Mouse (Mus musculus) myocyte (in vitro differentiated cells): ENCODE measurements around the gene Kcnj11. TPM values are rescaled to one million over a fixed set of nuclear protein-coding genes. Genes with fewer than 3 reads are reported as not detected.

Experiments
- H3K27me3 ChIP-seq: one replicate; pipeline ENCODE4 v1.6.1; 2011; ENCODE audit not compliant: control insufficient read depth, insufficient read depth, insufficient read length
- H3K36me3 ChIP-seq: one replicate; pipeline ENCODE4 v1.6.1; 2011; ENCODE audit not compliant: control insufficient read depth, insufficient read depth
- H3K4me2 ChIP-seq: one replicate; pipeline ENCODE4 v1.6.1; 2011; ENCODE audit warnings: low read depth, control low read depth
- H3K4me3 ChIP-seq: one replicate; pipeline ENCODE4 v1.5.1; 2011; ENCODE audit warnings: mild to moderate bottlenecking, control low read depth, moderate library complexity
- H3K79me2 ChIP-seq: one replicate; pipeline ENCODE4 v1.6.1; 2011; ENCODE audit not compliant: control insufficient read depth, insufficient read depth
- H3ac ChIP-seq: one replicate; pipeline ENCODE4 v1.6.1; 2011; ENCODE audit not compliant: control insufficient read depth, insufficient read length
- CEBPB ChIP-seq: IDR thresholded peaks from 2 replicates; pipeline ENCODE4 v1.6.1; 2011; ENCODE audit warnings: mild to moderate bottlenecking, moderate library complexity; ENCODE audit not compliant: poor library complexity, insufficient read depth, severe bottlenecking
- E2F4 ChIP-seq: IDR thresholded peaks from one replicate; pipeline ENCODE4 v1.6.1; 2011; ENCODE audit warnings: mild to moderate bottlenecking, control low read depth, moderate library complexity; ENCODE audit not compliant: insufficient read depth
- MAX ChIP-seq: IDR thresholded peaks from one replicate; pipeline ENCODE4 v1.6.1; 2011; ENCODE audit warnings: low read depth, mild to moderate bottlenecking, control low read depth
- MYOD1 ChIP-seq, 3 experiments: IDR thresholded peaks; one replicate each; pipeline ENCODE4 v1.6.1; 2011; ENCODE audit warnings: control low read depth in 2 of 3, low read depth in 2 of 3, mild to moderate bottlenecking in 2 of 3, moderate library complexity in 1 of 3; ENCODE audit not compliant: insufficient read length in 2 of 3, control insufficient read depth in 1 of 3
- MYOG ChIP-seq, 3 experiments: IDR thresholded peaks; one replicate each; pipeline ENCODE4 v1.6.1; 2011; ENCODE audit warnings: control low read depth in 2 of 3, low read depth in 2 of 3, mild to moderate bottlenecking in 2 of 3; ENCODE audit not compliant: insufficient read length in 2 of 3, control insufficient read depth in 1 of 3, insufficient read depth in 1 of 3
- POLR2A ChIP-seq: IDR thresholded peaks from one replicate; pipeline ENCODE4 v1.6.1; 2011; ENCODE audit warnings: low read depth, mild to moderate bottlenecking, control low read depth, moderate library complexity; ENCODE audit not compliant: insufficient read length
- POLR2AphosphoS2 ChIP-seq: IDR thresholded peaks from one replicate; pipeline ENCODE4 v1.6.1; 2011; ENCODE audit warnings: low read depth, control low read depth; ENCODE audit not compliant: insufficient read length
- REST ChIP-seq: IDR thresholded peaks from one replicate; pipeline ENCODE4 v1.6.1; 2011; ENCODE audit warnings: mild to moderate bottlenecking, control low read depth, moderate library complexity; ENCODE audit not compliant: insufficient read depth, insufficient read length
- SRF ChIP-seq: IDR thresholded peaks from one replicate; pipeline ENCODE4 v1.6.1; 2011; ENCODE audit warnings: low read depth; ENCODE audit not compliant: control insufficient read depth, insufficient read length
- TCF12 ChIP-seq: IDR thresholded peaks from one replicate; pipeline ENCODE4 v1.6.1; 2011; ENCODE audit warnings: mild to moderate bottlenecking, control low read depth; ENCODE audit not compliant: poor library complexity, insufficient read depth, severe bottlenecking
- TCF3 ChIP-seq: IDR thresholded peaks from one replicate; pipeline ENCODE4 v1.6.1; 2011; ENCODE audit warnings: low read depth, control low read depth; ENCODE audit not compliant: insufficient read length
- USF1 ChIP-seq: IDR thresholded peaks from one replicate; pipeline ENCODE4 v1.6.1; 2011; ENCODE audit warnings: low read depth, mild to moderate bottlenecking, control low read depth, moderate library complexity
- polyA plus RNA-seq: library from polyadenylated mRNA; unstranded; fragments of >200 nt; fragmentation: generic; extraction: Trizol; gene quantifications from one replicate; pipeline ENCODE4 v1.2.1, GENCODE M21; 2012; ENCODE audit warnings: missing spikeins

Gene Kcnj11
- polyA plus RNA-seq, 1 experiment: 0.46 TPM

DNA sequence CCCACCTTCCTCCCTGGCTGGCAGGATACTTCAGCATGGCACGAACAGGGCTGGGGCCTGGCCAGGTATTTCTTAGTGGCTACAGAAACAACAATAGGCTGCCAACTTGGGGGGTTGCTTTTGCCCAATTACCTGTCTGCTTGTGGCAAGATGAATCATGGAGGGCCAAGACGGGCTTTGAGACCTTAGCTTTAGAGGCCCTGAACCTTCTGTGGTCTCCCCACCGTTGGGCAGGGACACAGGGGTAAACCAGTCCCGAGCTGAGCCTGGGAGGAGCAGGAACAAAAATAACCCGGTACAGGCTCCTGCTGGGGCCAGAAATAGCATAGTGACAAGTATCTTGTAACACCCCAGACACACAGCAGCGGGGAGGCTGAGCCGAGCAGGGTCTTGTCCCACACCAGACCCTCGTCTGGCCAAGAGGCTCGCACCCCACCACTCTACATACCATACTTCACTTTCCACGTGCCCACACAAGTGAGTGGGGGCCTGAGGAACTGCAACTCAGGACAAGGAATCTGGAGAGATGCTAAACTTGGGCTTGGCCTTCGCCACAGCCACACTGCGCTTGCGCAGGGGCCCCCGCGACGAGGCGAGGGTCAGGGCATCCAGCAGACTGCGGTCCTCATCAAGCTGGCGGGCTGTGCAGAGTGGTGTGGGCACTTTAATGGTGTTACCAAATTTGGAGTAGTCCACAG lies 2.2 kb downstream of the Kcnj11 start:
- Histone ChIP-seq H3K27me3 (peaks cover 32% of the 10 kb centered on the region), H3ac (no peak overlapping the region), H3K4me2 (peak overlapping the region; percentile 30), H3K79me2 (no peaks in the 10 kb centered on the region), H3K36me3 (no peaks in the 10 kb centered on the region), H3K4me3 (no peak overlapping the region)
- no peak for TF ChIP-seq E2F4
- TF ChIP-seq TCF12: no peak
- TF ChIP-seq POLR2A: no peak
- TF ChIP-seq POLR2AphosphoS2: no peak
- no peak for TF ChIP-seq MYOG (IDR thresholded peaks at IDR 0.05; ENCODE audit: control insufficient read depth in 1 of 3, insufficient read depth in 1 of 3, insufficient read length in 2 of 3, low read depth in 2 of 3)
- TF ChIP-seq REST: no peak
- no peak for TF ChIP-seq MYOD1 (IDR thresholded peaks at IDR 0.05; ENCODE audit: control insufficient read depth in 1 of 3, insufficient read length in 2 of 3, low read depth in 2 of 3)
- no peak for TF ChIP-seq USF1
- no peak for TF ChIP-seq MAX

DNA sequence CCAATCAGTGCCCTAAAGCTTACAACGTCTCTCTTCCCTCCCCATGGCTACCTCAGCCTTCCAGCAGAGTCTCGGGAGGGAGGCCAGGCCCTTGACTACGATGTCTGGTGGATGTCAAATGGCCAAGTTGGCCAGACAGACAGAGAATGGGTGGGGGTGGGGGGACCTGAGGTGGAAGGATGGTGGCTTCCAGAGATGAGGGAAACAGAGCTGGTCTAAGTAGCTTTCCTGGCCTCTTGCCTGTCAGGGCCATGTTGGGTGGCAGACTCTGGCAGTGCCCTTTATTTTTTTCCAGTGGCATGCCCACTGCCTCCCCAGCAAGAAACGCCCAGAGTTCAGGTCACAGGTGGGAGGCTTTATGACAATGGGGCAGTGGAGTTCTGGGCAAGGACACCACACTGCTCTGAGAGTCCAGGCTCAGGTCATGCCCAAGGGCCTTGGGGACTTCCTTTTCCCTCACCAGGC lies 3.2 kb downstream of the Kcnj11 start:
- no peak for TF ChIP-seq REST
- TF ChIP-seq POLR2A: no peak
- TF ChIP-seq USF1: no peak
- no peak for TF ChIP-seq MAX
- no peak for TF ChIP-seq TCF3
- no peak for TF ChIP-seq TCF12
- TF ChIP-seq SRF: no peak
- no peak for TF ChIP-seq POLR2AphosphoS2
- no peak for TF ChIP-seq MYOG (IDR thresholded peaks at IDR 0.05; ENCODE audit: control insufficient read depth in 1 of 3, insufficient read depth in 1 of 3, insufficient read length in 2 of 3, low read depth in 2 of 3)
- no peak for TF ChIP-seq MYOD1 (IDR thresholded peaks at IDR 0.05; ENCODE audit: control insufficient read depth in 1 of 3, insufficient read length in 2 of 3, low read depth in 2 of 3)
- TF ChIP-seq CEBPB: no peak
- Histone ChIP-seq H3K4me3 (no peak overlapping the region), H3ac (no peak overlapping the region), H3K36me3 (no peaks in the 10 kb centered on the region), H3K27me3 (peaks cover 22% of the 10 kb centered on the region), H3K4me2 (no peak overlapping the region), H3K79me2 (no peaks in the 10 kb centered on the region)

- TF ChIP-seq USF1 (no peak), MYOG (IDR thresholded peaks at IDR 0.05; ENCODE audit: control insufficient read depth in 1 of 3, insufficient read depth in 1 of 3, insufficient read length in 2 of 3, low read depth in 2 of 3) (no peak), MYOD1 (IDR thresholded peaks at IDR 0.05; ENCODE audit: control insufficient read depth in 1 of 3, insufficient read length in 2 of 3, low read depth in 2 of 3) (no peak), POLR2A (no peak), POLR2AphosphoS2 (no peak), CEBPB (no peak), TCF3 (no peak), TCF12 (no peak), REST (no peak), SRF (no peak), MAX (no peak), E2F4 (no peak)
- H3ac ChIP-seq: no peak overlapping the region
These were observed 4.4 kb downstream of the Kcnj11 start for GRCm38 (mm10) chr7:46096136-46096535.

DNA sequence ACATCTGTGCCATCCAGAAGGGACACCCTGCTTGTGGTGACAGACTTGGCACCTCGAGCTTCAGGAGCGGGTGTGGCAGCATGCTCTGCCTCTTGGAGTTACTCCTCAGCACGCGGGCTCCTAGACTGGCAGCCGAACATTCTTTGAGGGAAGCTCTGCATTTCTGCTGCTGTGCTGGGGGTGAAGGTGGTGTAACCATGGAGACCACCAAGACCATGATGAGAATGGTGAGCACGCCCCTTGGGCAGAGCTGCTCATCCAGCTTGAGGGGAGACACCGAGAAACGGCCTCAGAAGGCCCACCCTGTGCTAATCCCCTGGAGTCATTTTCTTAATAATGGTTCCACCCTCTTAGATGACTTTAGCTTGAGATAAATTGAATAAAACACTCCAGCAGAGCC lies 7.8 kb downstream of the Kcnj11 start:
- Histone ChIP-seq H3K4me3 (no peak overlapping the region), H3K27me3 (peaks cover 6% of the 10 kb centered on the region), H3K4me2 (no peak overlapping the region), H3K36me3 (no peaks in the 10 kb centered on the region), H3K79me2 (no peaks in the 10 kb centered on the region), H3ac (no peak overlapping the region)
- TF ChIP-seq TCF12 (no peak), USF1 (no peak), POLR2A (no peak), MYOG (IDR thresholded peaks at IDR 0.05; ENCODE audit: control insufficient read depth in 1 of 3, insufficient read depth in 1 of 3, insufficient read length in 2 of 3, low read depth in 2 of 3) (no peak)

More at GRCm38 (mm10) chr7:46096136-46096535, 4.4 kb downstream of the Kcnj11 start:
- H3K27me3 ChIP-seq: peaks cover 19% of the 10 kb centered on the region
- no peaks in the 10 kb centered on the region for H3K79me2 ChIP-seq
- no peak overlapping the region for H3K4me3 ChIP-seq
- H3K36me3 ChIP-seq: no peaks in the 10 kb centered on the region
- H3K4me2 ChIP-seq: no peak overlapping the region

GRCm38 (mm10) chr7:46088241-46088640 lies 12.3 kb downstream of the Kcnj11 start:
- Histone ChIP-seq H3ac (no peak overlapping the region), H3K79me2 (no peaks in the 10 kb centered on the region), H3K4me2 (no peak overlapping the region), H3K4me3 (no peak overlapping the region), H3K36me3 (no peaks in the 10 kb centered on the region), H3K27me3 (no peaks in the 10 kb centered on the region)
- TF ChIP-seq REST (no peak), TCF3 (no peak), POLR2AphosphoS2 (no peak), POLR2A (no peak), USF1 (no peak), TCF12 (no peak), MYOD1 (IDR thresholded peaks at IDR 0.05; ENCODE audit: control insufficient read depth in 1 of 3, insufficient read length in 2 of 3, low read depth in 2 of 3) (no peak), MYOG (IDR thresholded peaks at IDR 0.05; ENCODE audit: control insufficient read depth in 1 of 3, insufficient read depth in 1 of 3, insufficient read length in 2 of 3, low read depth in 2 of 3) (no peak), E2F4 (no peak), SRF (no peak), MAX (no peak), CEBPB (no peak)
